In the genomic region with DNA sequence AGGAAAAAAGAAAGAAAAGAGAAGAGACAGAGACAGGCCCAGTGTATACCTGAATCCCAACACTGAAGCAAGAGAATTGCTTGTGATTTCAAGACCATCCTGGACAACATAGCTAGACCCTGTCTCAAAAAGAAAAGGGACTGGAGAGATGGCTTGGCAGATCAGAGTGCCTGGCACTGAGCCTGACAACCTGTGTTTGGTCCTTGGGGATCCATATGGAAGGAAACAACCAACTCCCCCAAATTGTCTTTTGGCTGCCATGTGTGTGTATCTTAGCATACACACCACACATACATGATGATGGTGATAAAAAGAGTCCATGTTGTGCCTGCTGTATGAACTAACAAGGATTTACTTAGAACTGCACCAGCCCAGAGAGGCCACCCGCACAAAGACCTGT, we compare ENCODE assay signal across 16 mouse cellular contexts. TPM values are rescaled to one million over a fixed set of nuclear protein-coding genes. Genes with fewer than 3 reads are reported as not detected.
A peak's percentile ranks its signal among the peaks of the same experiment; 100 is the strongest.
DNase-seq lines count a peak whose midpoint lies in the region; ATAC-seq and TF ChIP-seq lines count a peak whose summit lies in the region.
"Had no signal": no experiment of that assay in that cellular context is flagged by ENCODE, and none has a peak within 500 bp of the region (broad histone marks: within the 10 kb centered on the region; RNA-seq: fewer than 3 reads in every experiment).

No protein-coding gene starts in this region.

- 100% methylated on average over 1 of the region's 1 CpGs for WGBS in kidney, adult 2 months
- 100% methylated on average over 1 of the region's 1 CpGs for WGBS in kidney, embryonic 14.5 days
- WGBS in liver, embryonic 12.5 days (ENCODE audit: insufficient replicate concordance): 43% methylated on average over 1 of the region's 1 CpGs
- 76% methylated on average over 1 of the region's 1 CpGs for WGBS in stomach, embryonic 15.5 days
- WGBS in midbrain, embryonic 13.5 days: 88% methylated on average over 1 of the region's 1 CpGs

- ATAC-seq in kidney, embryonic 14.5 days (ENCODE audit: low FRiP score, low TSS enrichment): no peak
- peak; percentile 18 for ATAC-seq in erythroblast, adult 5-6 weeks (replicated peaks; ENCODE audit: low FRiP score, poor library complexity, severe bottlenecking)
- ATAC-seq in liver, embryonic 12.5 days: no peak
- ATAC-seq in stomach, embryonic 15.5 days (ENCODE audit: insufficient read depth, low FRiP score, low read depth): no peak
- no peak for ATAC-seq in midbrain, embryonic 13.5 days
- ATAC-seq: inflammation-experienced regulatory T-cells, adult 6 months had no signal

- no peak overlapping the region for H3K4me3 ChIP-seq in kidney, adult 2 months (ENCODE audit: insufficient read depth, low read depth, low read length)
- H3K4me3 ChIP-seq in kidney, embryonic 14.5 days (ENCODE audit: low read length): no peak overlapping the region
- no peak overlapping the region for H3K4me3 ChIP-seq in liver, embryonic 12.5 days
- no peak overlapping the region for H3K4me3 ChIP-seq in stomach, embryonic 15.5 days (replicated peaks)
- no peak overlapping the region for H3K4me3 ChIP-seq in midbrain, embryonic 13.5 days (replicated peaks)
- H3K4me3 ChIP-seq: neural tube, embryonic 12.5 days had no signal

- no peak overlapping the region for H3K4me2 ChIP-seq in kidney, embryonic 14.5 days (replicated peaks; ENCODE audit: low read depth, low read length)
- H3K4me2 ChIP-seq in liver, embryonic 12.5 days: peak overlapping the region; percentile 57
- no peak overlapping the region for H3K4me2 ChIP-seq in stomach, embryonic 15.5 days
- no peak overlapping the region for H3K4me2 ChIP-seq in midbrain, embryonic 13.5 days (replicated peaks)
- H3K4me2 ChIP-seq: neural tube, embryonic 12.5 days had no signal

- DNase-seq in kidney, adult 2 months: no peak
- DNase-seq in frontal cortex, postnatal 10 days (ENCODE audit: low spot score in 2 of 2): no peak
- DNase-seq: cerebellum, adult 9-11 months; lung, postnatal 4 days; thymus, postnatal 4 days had no signal

- H3K9me3 ChIP-seq in kidney, embryonic 14.5 days (ENCODE audit: control insufficient read depth, low read length): no peaks in the 10 kb centered on the region
- no peaks in the 10 kb centered on the region for H3K9me3 ChIP-seq in liver, embryonic 12.5 days (replicated peaks)
- no peaks in the 10 kb centered on the region for H3K9me3 ChIP-seq in stomach, embryonic 15.5 days
- no peaks in the 10 kb centered on the region for H3K9me3 ChIP-seq in midbrain, embryonic 13.5 days
- H3K9me3 ChIP-seq: neural tube, embryonic 12.5 days had no signal

- peak overlapping the region; percentile 41 for H3K27ac ChIP-seq in kidney, adult 2 months (ENCODE audit: insufficient read depth, low read depth, low read length)
- no peak overlapping the region for H3K27ac ChIP-seq in kidney, embryonic 14.5 days (ENCODE audit: low read depth, low read length)
- H3K27ac ChIP-seq in liver, embryonic 12.5 days: peak overlapping the region; percentile 93
- H3K27ac ChIP-seq in stomach, embryonic 15.5 days: peak overlapping the region; percentile 79
- H3K27ac ChIP-seq in midbrain, embryonic 13.5 days: no peak overlapping the region
- H3K27ac ChIP-seq: neural tube, embryonic 12.5 days had no signal

- no peaks in the 10 kb centered on the region for H3K27me3 ChIP-seq in kidney, adult 2 months (replicated peaks; ENCODE audit: control insufficient read depth, insufficient read depth, low read length)
- no peaks in the 10 kb centered on the region for H3K27me3 ChIP-seq in kidney, embryonic 14.5 days (ENCODE audit: control insufficient read depth, insufficient read depth, low read length)
- no peaks in the 10 kb centered on the region for H3K27me3 ChIP-seq in liver, embryonic 12.5 days (replicated peaks)
- no peaks in the 10 kb centered on the region for H3K27me3 ChIP-seq in stomach, embryonic 15.5 days (replicated peaks)
- no peaks in the 10 kb centered on the region for H3K27me3 ChIP-seq in midbrain, embryonic 13.5 days
- H3K27me3 ChIP-seq: neural tube, embryonic 12.5 days had no signal

- H3K4me1 ChIP-seq in kidney, adult 2 months (ENCODE audit: control insufficient read depth, insufficient read depth, low read length): peaks cover 14% of the 10 kb centered on the region; the same call in 1 of the 2 replicates
- no peaks in the 10 kb centered on the region for H3K4me1 ChIP-seq in kidney, embryonic 14.5 days (ENCODE audit: control insufficient read depth, insufficient read depth, low read length)
- peaks cover 70% of the 10 kb centered on the region for H3K4me1 ChIP-seq in liver, embryonic 12.5 days
- H3K4me1 ChIP-seq in stomach, embryonic 15.5 days: 0 out of 2 replicates have a peak, but pooled peaks cover 3% of the 10 kb centered on the region
- 0 out of 2 replicates have a peak, but pooled peaks cover 2% of the 10 kb centered on the region for H3K4me1 ChIP-seq in midbrain, embryonic 13.5 days (replicated peaks)
- H3K4me1 ChIP-seq: neural tube, embryonic 12.5 days had no signal

- no peaks in the 10 kb centered on the region for H3K36me3 ChIP-seq in kidney, adult 2 months (ENCODE audit: control insufficient read depth, insufficient read depth, low read length)
- no peaks in the 10 kb centered on the region for H3K36me3 ChIP-seq in kidney, embryonic 14.5 days (ENCODE audit: control insufficient read depth, insufficient read depth, low read length)
- no peaks in the 10 kb centered on the region for H3K36me3 ChIP-seq in liver, embryonic 12.5 days
- no peaks in the 10 kb centered on the region for H3K36me3 ChIP-seq in stomach, embryonic 15.5 days
- no peaks in the 10 kb centered on the region for H3K36me3 ChIP-seq in midbrain, embryonic 13.5 days
- H3K36me3 ChIP-seq: neural tube, embryonic 12.5 days had no signal

- no peak for TF ChIP-seq POLR2A in kidney, adult 2 months (IDR thresholded peaks at IDR 0.05; ENCODE audit: low read depth, low read length)

- TF ChIP-seq CTCF in kidney, adult 2 months (conservative IDR thresholded peaks at IDR 0.05; ENCODE audit: insufficient read depth, insufficient read length, low read depth, low read length): no peak

- no peak overlapping the region for H3K9ac ChIP-seq in kidney, embryonic 14.5 days (ENCODE audit: low read depth, low read length)
- H3K9ac ChIP-seq in liver, embryonic 12.5 days: peak overlapping the region; percentile 45
- no peak overlapping the region for H3K9ac ChIP-seq in stomach, embryonic 15.5 days
- no peak overlapping the region for H3K9ac ChIP-seq in midbrain, embryonic 13.5 days (replicated peaks)
- H3K9ac ChIP-seq: neural tube, embryonic 12.5 days had no signal

RNA-seq across cellular contexts. Expression of gene Birc5, which starts 10.0 kb away (rescaled TPM):
- polyA plus RNA-seq in kidney, adult 2 months (2012; rRNA removed): 0.75 and 1.3 TPM in 2 replicates
- 350 and 420 TPM in 2 replicates for polyA plus RNA-seq in kidney, embryonic 14.5 days (2014; fragmentation: Nextera tagmentation; extraction: Ambion mirVana)
- 83.4 and 115 TPM in 2 replicates for total RNA-seq in erythroblast, adult 5-6 weeks (2015; ENCODE audit: low replicate concordance)
- total RNA-seq in erythroblast, adult 5-6 weeks (2017; ENCODE audit: low replicate concordance): 178 and 180 TPM in 2 replicates
- 370 and 373 TPM in 2 replicates for polyA plus RNA-seq in liver, embryonic 12.5 days (2016; fragmentation: Nextera tagmentation; extraction: Ambion mirVana)
- polyA plus RNA-seq in stomach, embryonic 15.5 days (2015; fragmentation: Nextera tagmentation; extraction: Ambion mirVana): 293 and 308 TPM in 2 replicates
- polyA plus RNA-seq in midbrain, embryonic 13.5 days (2015; fragmentation: Nextera tagmentation; extraction: Ambion mirVana): 99.1 and 105 TPM in 2 replicates

RNA-seq across cellular contexts. Expression of gene Tk1, which starts 13.1 kb away (rescaled TPM):
- 15.5 and 15.8 TPM in 2 replicates for polyA plus RNA-seq in kidney, adult 2 months (2012; rRNA removed)
- polyA plus RNA-seq in kidney, embryonic 14.5 days (2014; fragmentation: Nextera tagmentation; extraction: Ambion mirVana): 129 and 174 TPM in 2 replicates
- 89.2 and 89.4 TPM in 2 replicates for total RNA-seq in erythroblast, adult 5-6 weeks (2015; ENCODE audit: low replicate concordance)
- 157 and 212 TPM in 2 replicates for total RNA-seq in erythroblast, adult 5-6 weeks (2017; ENCODE audit: low replicate concordance)
- polyA plus RNA-seq in liver, embryonic 12.5 days (2016; fragmentation: Nextera tagmentation; extraction: Ambion mirVana): 145 and 152 TPM in 2 replicates
- polyA plus RNA-seq in stomach, embryonic 15.5 days (2015; fragmentation: Nextera tagmentation; extraction: Ambion mirVana): 139 and 142 TPM in 2 replicates
- polyA plus RNA-seq in midbrain, embryonic 13.5 days (2015; fragmentation: Nextera tagmentation; extraction: Ambion mirVana): 34.5 and 36.2 TPM in 2 replicates

RNA-seq across cellular contexts. Expression of gene Afmid, which starts 13.3 kb away (rescaled TPM):
- 85.6 and 89.7 TPM in 2 replicates for polyA plus RNA-seq in kidney, adult 2 months (2012; rRNA removed)
- 3.6 and 4.1 TPM in 2 replicates for polyA plus RNA-seq in kidney, embryonic 14.5 days (2014; fragmentation: Nextera tagmentation; extraction: Ambion mirVana)
- 37.0 and 47.3 TPM in 2 replicates for total RNA-seq in erythroblast, adult 5-6 weeks (2015; ENCODE audit: low replicate concordance)
- total RNA-seq in erythroblast, adult 5-6 weeks (2017; ENCODE audit: low replicate concordance): 67.8 and 81.4 TPM in 2 replicates
- 6.7 TPM in 2 replicates for polyA plus RNA-seq in liver, embryonic 12.5 days (2016; fragmentation: Nextera tagmentation; extraction: Ambion mirVana)
- polyA plus RNA-seq in stomach, embryonic 15.5 days (2015; fragmentation: Nextera tagmentation; extraction: Ambion mirVana): 7.2 and 7.4 TPM in 2 replicates
- polyA plus RNA-seq in midbrain, embryonic 13.5 days (2015; fragmentation: Nextera tagmentation; extraction: Ambion mirVana): 4.1 and 4.3 TPM in 2 replicates

RNA-seq across cellular contexts. Expression of gene Tmem235, which starts 21.5 kb away (rescaled TPM):
- polyA plus RNA-seq in kidney, adult 2 months (2012; rRNA removed): 0.08 and 0.10 TPM in 2 replicates
- polyA plus RNA-seq in kidney, embryonic 14.5 days (2014; fragmentation: Nextera tagmentation; extraction: Ambion mirVana): not detected in 2 replicates
- total RNA-seq in erythroblast, adult 5-6 weeks (2015; ENCODE audit: low replicate concordance): not detected in 2 replicates
- not detected in 2 replicates for total RNA-seq in erythroblast, adult 5-6 weeks (2017; ENCODE audit: low replicate concordance)
- polyA plus RNA-seq in liver, embryonic 12.5 days (2016; fragmentation: Nextera tagmentation; extraction: Ambion mirVana): not detected in 2 replicates
- polyA plus RNA-seq in stomach, embryonic 15.5 days (2015; fragmentation: Nextera tagmentation; extraction: Ambion mirVana): not detected in 2 replicates
- not detected in 2 replicates for polyA plus RNA-seq in midbrain, embryonic 13.5 days (2015; fragmentation: Nextera tagmentation; extraction: Ambion mirVana)
- total RNA-seq: hematopoietic stem cell, adult 5-6 weeks; liver, adult 2 months had no signal
- polyA plus RNA-seq: gonadal fat pad, adult 2 months; inflammation-experienced regulatory T-cells, adult 6 months; liver, adult 2 months; midbrain, postnatal 0 days; neural tube, embryonic 12.5 days had no signal

RNA-seq across cellular contexts. Expression of gene Gm20708, which starts 29.6 kb away (rescaled TPM):
- 0.18 and 0.22 TPM in 2 replicates for polyA plus RNA-seq in kidney, adult 2 months (2012; rRNA removed)
- 0.58 and 0.59 TPM in 2 replicates for polyA plus RNA-seq in kidney, embryonic 14.5 days (2014; fragmentation: Nextera tagmentation; extraction: Ambion mirVana)
- 62.3 and 66.5 TPM in 2 replicates for total RNA-seq in erythroblast, adult 5-6 weeks (2015; ENCODE audit: low replicate concordance)
- 31.9 and 39.7 TPM in 2 replicates for total RNA-seq in erythroblast, adult 5-6 weeks (2017; ENCODE audit: low replicate concordance)
- 0.23 and 0.27 TPM in 2 replicates for polyA plus RNA-seq in liver, embryonic 12.5 days (2016; fragmentation: Nextera tagmentation; extraction: Ambion mirVana)
- 0.53 and 1.3 TPM in 2 replicates for polyA plus RNA-seq in stomach, embryonic 15.5 days (2015; fragmentation: Nextera tagmentation; extraction: Ambion mirVana)
- 0.55 and 0.70 TPM in 2 replicates for polyA plus RNA-seq in midbrain, embryonic 13.5 days (2015; fragmentation: Nextera tagmentation; extraction: Ambion mirVana)
- total RNA-seq: hematopoietic stem cell, adult 5-6 weeks; midbrain, postnatal 0 days had no signal
- polyA plus RNA-seq: neural tube, embryonic 12.5 days had no signal

Comparison
In these comparisons a context has a peak if more than half of its experiments do, and no peak if none do; other contexts are left out.
1. H3K27ac ChIP-seq: peak in kidney, adult 2 months (single experiment), liver, embryonic 12.5 days (single experiment) and stomach, embryonic 15.5 days (single experiment); none in kidney, embryonic 14.5 days (single experiment) and midbrain, embryonic 13.5 days (single experiment).
2. RNA of gene Birc5, which starts 10.0 kb away (polyA plus RNA-seq): 370 to 373 TPM in liver, embryonic 12.5 days, 350 to 420 TPM in kidney, embryonic 14.5 days, 293 to 308 TPM in stomach, embryonic 15.5 days and 99.1 to 105 TPM in midbrain, embryonic 13.5 days; 0.75 to 1.3 TPM in kidney, adult 2 months; every median in the first group is over 10 times any median in the second.
3. RNA of gene Afmid, which starts 13.3 kb away (polyA plus RNA-seq): 85.6 to 89.7 TPM in kidney, adult 2 months; 7.2 to 7.4 TPM in stomach, embryonic 15.5 days, 6.7 TPM in liver, embryonic 12.5 days, 4.1 to 4.3 TPM in midbrain, embryonic 13.5 days and 3.6 to 4.1 TPM in kidney, embryonic 14.5 days; every median in the first group is over 10 times any median in the second.